Mouse (Mus musculus) ES-Bruce4 (cell line): ENCODE results near the gene Drd4. TPM values are rescaled to one million over a fixed set of nuclear protein-coding genes. Genes with fewer than 3 reads are reported as not detected.

Experiments used
- H3K27ac ChIP-seq: 2 replicates; pipeline ENCODE4 v1.5.1; 2012; ENCODE audit warnings: low read length, inconsistent platforms; ENCODE audit not compliant: insufficient read depth
- H3K27me3 ChIP-seq: 2 replicates; pipeline ENCODE4 v1.6.1; 2012; ENCODE audit warnings: mild to moderate bottlenecking, low read length, inconsistent platforms; ENCODE audit not compliant: control insufficient read depth, poor library complexity, insufficient read depth, severe bottlenecking
- H3K36me3 ChIP-seq: 2 replicates; pipeline ENCODE4 v1.6.1; 2012; ENCODE audit warnings: inconsistent platforms, mild to moderate bottlenecking, low read length, moderate library complexity; ENCODE audit not compliant: control insufficient read depth, poor library complexity, insufficient read depth, severe bottlenecking
- H3K4me1 ChIP-seq: one replicate; pipeline ENCODE4 v1.8.1; 2011; ENCODE audit warnings: low read length; ENCODE audit not compliant: control insufficient read depth, insufficient read depth
- H3K4me3 ChIP-seq: 2 replicates; pipeline ENCODE4 v1.5.1; 2011; ENCODE audit warnings: low read depth, mild to moderate bottlenecking, low read length
- H3K9ac ChIP-seq: 2 replicates; pipeline ENCODE4 v1.6.1; 2012; ENCODE audit warnings: low read depth, mild to moderate bottlenecking, inconsistent platforms; ENCODE audit not compliant: poor library complexity, severe bottlenecking
- H3K9me3 ChIP-seq: replicated peaks from 2 replicates; pipeline ENCODE4 v1.6.1; 2012; ENCODE audit warnings: mild to moderate bottlenecking, low read length, inconsistent platforms; ENCODE audit not compliant: control insufficient read depth, poor library complexity, insufficient read depth, severe bottlenecking
- CTCF ChIP-seq: IDR thresholded peaks from one replicate; pipeline ENCODE4 v1.8.1; 2011; ENCODE audit warnings: low read depth, low read length
- EP300 ChIP-seq: IDR thresholded peaks from 2 replicates; pipeline ENCODE4 v1.6.1; 2011; ENCODE audit warnings: low read depth, low read length; ENCODE audit not compliant: insufficient read depth
- POLR2A ChIP-seq: IDR thresholded peaks from one replicate; pipeline ENCODE4 v1.8.1; 2011; ENCODE audit warnings: low read length; ENCODE audit not compliant: insufficient read depth
- polyA plus RNA-seq: library from polyadenylated mRNA; stranded (reverse); fragments of >200 nt; gene quantifications from 2 replicates; pipeline ENCODE4 v1.2.4, GENCODE M21; 2011; ENCODE audit warnings: low read depth; ENCODE audit not compliant: missing spikeins, insufficient read depth, insufficient read length

The Drd4 gene
- polyA plus RNA-seq, 1 experiment, result 0.21 TPM

- no peak overlapping the region for H3K9ac ChIP-seq
- H3K9me3 ChIP-seq, result no peaks in the 10 kb centered on the region
- no peak overlapping the region for H3K27ac ChIP-seq
- H3K36me3 ChIP-seq, result peaks cover 52% of the 10 kb centered on the region
- no peaks in the 10 kb centered on the region for H3K27me3 ChIP-seq
- H3K4me1 ChIP-seq, result no peaks in the 10 kb centered on the region
- TF ChIP-seq POLR2A (no peak), EP300 (no peak), CTCF (peak; percentile 64)
- H3K4me3 ChIP-seq, result no peak overlapping the region
Measured at GRCm38 (mm10) chr7:141315974-141316373, 24.2 kb downstream of the Drd4 start.

DNA sequence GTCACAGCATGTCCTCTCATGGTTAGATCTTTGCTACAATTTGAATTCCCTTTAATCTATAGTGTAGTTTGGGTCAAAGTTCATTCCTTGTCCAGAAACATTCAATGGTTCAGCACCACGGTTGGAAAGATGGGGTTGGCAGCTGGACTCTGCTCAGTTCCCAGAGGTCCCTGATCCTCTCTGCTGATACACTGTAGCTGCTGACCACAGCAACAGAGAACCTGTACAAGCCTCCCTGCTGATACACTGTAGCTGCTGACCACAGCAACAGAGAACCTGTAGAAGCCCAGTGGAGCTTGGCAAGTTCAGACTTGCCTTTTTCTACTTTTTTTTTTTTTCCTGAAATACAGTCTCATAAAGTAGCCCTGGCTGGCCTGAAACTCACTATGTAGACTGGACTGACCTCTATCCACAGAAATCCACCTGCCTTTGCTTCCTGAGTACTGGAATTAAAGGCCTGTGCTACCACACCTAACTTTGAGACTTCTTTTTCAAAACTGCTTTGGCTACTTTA is 25.9 kb downstream of the Drd4 start:
- TF ChIP-seq CTCF (no peak), POLR2A (no peak), EP300 (no peak)
- Histone ChIP-seq H3K4me3 (no peak overlapping the region), H3K9me3 (no peaks in the 10 kb centered on the region), H3K9ac (no peak overlapping the region), H3K36me3 (peaks cover 56% of the 10 kb centered on the region), H3K27me3 (no peaks in the 10 kb centered on the region), H3K4me1 (no peaks in the 10 kb centered on the region), H3K27ac (no peak overlapping the region)

GRCm38 (mm10) chr7:141319446-141319845 is 27.6 kb downstream of the Drd4 start:
- no peak for TF ChIP-seq EP300
- TF ChIP-seq CTCF, result no peak
- TF ChIP-seq POLR2A, result no peak
- Histone ChIP-seq H3K4me1 (no peaks in the 10 kb centered on the region), H3K27me3 (no peaks in the 10 kb centered on the region), H3K27ac (no peak overlapping the region), H3K9me3 (no peaks in the 10 kb centered on the region), H3K9ac (no peak overlapping the region), H3K4me3 (no peak overlapping the region), H3K36me3 (peaks cover 46% of the 10 kb centered on the region)

- Histone ChIP-seq H3K4me1 (peaks cover 7% of the 10 kb centered on the region), H3K27me3 (no peaks in the 10 kb centered on the region), H3K9me3 (no peaks in the 10 kb centered on the region), H3K9ac (no peak overlapping the region), H3K36me3 (peaks cover 27% of the 10 kb centered on the region), H3K4me3 (no peak overlapping the region), H3K27ac (no peak overlapping the region)
- no peak for TF ChIP-seq POLR2A
- no peak for TF ChIP-seq CTCF
- TF ChIP-seq EP300, result no peak
Measured at GRCm38 (mm10) chr7:141324686-141325085, 32.9 kb downstream of the Drd4 start.

DNA sequence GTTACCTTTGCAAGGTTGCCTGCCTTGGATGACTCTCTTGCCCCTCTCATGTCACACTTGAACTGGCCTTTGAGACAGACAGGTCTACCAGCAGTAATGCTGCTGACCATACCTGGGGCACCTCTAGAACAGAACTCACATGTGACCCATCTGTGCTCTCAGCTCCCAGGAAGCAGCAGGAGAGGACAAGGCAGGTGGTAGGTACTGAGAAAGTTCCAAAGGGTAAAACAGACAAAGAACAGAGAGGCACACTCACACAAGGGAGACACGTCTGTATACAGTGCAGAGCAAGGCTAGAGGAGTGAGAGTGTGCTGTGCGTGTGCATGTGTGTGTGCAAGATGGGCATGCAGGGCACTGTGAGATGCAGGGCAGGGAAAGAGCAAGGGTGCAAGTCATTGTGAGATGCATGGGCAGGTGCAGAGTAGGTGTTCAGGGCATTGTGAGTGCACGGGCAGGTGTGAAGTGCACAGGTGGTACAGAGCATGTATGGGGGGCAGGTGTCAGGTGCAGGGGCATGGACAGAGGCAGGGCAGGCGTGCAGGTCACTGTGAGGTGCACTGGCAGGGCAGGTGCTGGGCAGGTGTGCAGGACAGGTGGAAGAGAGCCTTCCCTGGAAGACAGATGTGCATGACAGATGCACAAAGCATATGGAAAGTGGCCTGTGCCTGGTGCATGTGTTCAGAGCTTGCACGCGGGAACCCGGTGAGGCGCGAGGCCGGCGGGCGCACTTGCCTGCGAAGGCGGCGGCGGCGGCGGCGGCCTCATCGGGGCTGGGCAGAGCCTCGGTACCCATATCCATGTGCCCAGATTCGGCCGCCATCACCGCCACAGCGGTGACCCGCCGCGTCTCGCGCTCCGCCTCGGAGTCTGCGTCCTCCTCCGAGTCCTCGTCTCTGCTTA is 35.0 kb downstream of the Drd4 start:
- Histone ChIP-seq H3K27ac (no peak overlapping the region), H3K9ac (peak overlapping the region; percentile 92), H3K36me3 (peaks cover 12% of the 10 kb centered on the region), H3K27me3 (no peaks in the 10 kb centered on the region), H3K4me1 (peaks cover 7% of the 10 kb centered on the region), H3K4me3 (peak overlapping the region; percentile 89), H3K9me3 (no peaks in the 10 kb centered on the region)
- TF ChIP-seq EP300 (no peak), POLR2A (no peak), CTCF (no peak)
